Mouse (Mus musculus) kidney, postnatal 0 days (tissue): ENCODE results near the gene Rbms1. TPM values are rescaled to one million over a fixed set of nuclear protein-coding genes. Genes with fewer than 3 reads are reported as not detected.

ENCODE experiments used
- ATAC-seq: fragments of 200-750 bp; cut with Nextera tagmentation; replicated peaks from 2 replicates; pipeline ENCODE4 v1.8.0; 2017; ENCODE audit warnings: low read depth, moderate number of reproducible peaks, moderate TSS enrichment, moderate library complexity; ENCODE audit not compliant: low FRiP score
- DNase-seq: peaks from one replicate; pipeline ENCODE4 v3.0.0-alpha.2; 2016; ENCODE audit warnings: low spot score
- H3K27ac ChIP-seq: fragments of 300-500 bp; sonication (generic); 2 replicates; pipeline ENCODE4 v1.5.1; 2014; ENCODE audit warnings: mild to moderate bottlenecking
- H3K27me3 ChIP-seq: fragments of 300-500 bp; sonication (generic); 2 replicates; pipeline ENCODE4 v1.6.1; 2014; ENCODE audit warnings: low read length, mixed read lengths; ENCODE audit not compliant: insufficient read depth
- H3K36me3 ChIP-seq: fragments of 300-500 bp; sonication (generic); 2 replicates; pipeline ENCODE4 v1.6.1; 2014; ENCODE audit warnings: low read length, mixed read lengths; ENCODE audit not compliant: insufficient read depth
- H3K4me1 ChIP-seq: fragments of 300-500 bp; sonication (generic); replicated peaks from 2 replicates; pipeline ENCODE4 v1.6.1; 2014; ENCODE audit warnings: antibody characterized with exemption, low read length, mixed read lengths; ENCODE audit not compliant: insufficient read depth
- H3K4me2 ChIP-seq: fragments of 300-500 bp; sonication (generic); 2 replicates; pipeline ENCODE4 v1.6.1; 2014; ENCODE audit warnings: mild to moderate bottlenecking, low read length, moderate library complexity, mixed read lengths
- H3K4me3 ChIP-seq: fragments of 300-500 bp; sonication (generic); replicated peaks from 2 replicates; pipeline ENCODE4 v1.5.1; 2014; ENCODE audit warnings: low read depth, low read length
- H3K9ac ChIP-seq: fragments of 300-500 bp; sonication (generic); 2 replicates; pipeline ENCODE4 v1.6.1; 2014; ENCODE audit warnings: low read depth, low read length
- H3K9me3 ChIP-seq: fragments of 300-500 bp; sonication (generic); replicated peaks from 2 replicates; pipeline ENCODE4 v1.6.1; 2016; ENCODE audit warnings: low read length, inconsistent platforms, mixed read lengths
- CTCF ChIP-seq: IDR thresholded peaks from 2 replicates; pipeline ENCODE4 v1.5.1; 2016; ENCODE audit warnings: antibody characterized with exemption, low read depth, mild to moderate bottlenecking, moderate library complexity
- WGBS: fragments of 180-500 bp; shearing (Covaris S2); extraction: QIAGEN DNeasy Blood & Tissue Kit; methylation state at CpG from one replicate; pipeline ENCODE4 v1.1.7; 2014; 5-methylcytosine and 5-hydroxymethylcytosine counted together
- polyA plus RNA-seq: library from polyadenylated mRNA; unstranded; fragments of >200 nt; fragmentation: Nextera tagmentation; extraction: Ambion mirVana; gene quantifications from 2 replicates; pipeline ENCODE4 v1.2.1, GENCODE M21; 2015

Rbms1 gene
- polyA plus RNA-seq, 1 experiment from 2014 or later: 92.5 TPM

DNA sequence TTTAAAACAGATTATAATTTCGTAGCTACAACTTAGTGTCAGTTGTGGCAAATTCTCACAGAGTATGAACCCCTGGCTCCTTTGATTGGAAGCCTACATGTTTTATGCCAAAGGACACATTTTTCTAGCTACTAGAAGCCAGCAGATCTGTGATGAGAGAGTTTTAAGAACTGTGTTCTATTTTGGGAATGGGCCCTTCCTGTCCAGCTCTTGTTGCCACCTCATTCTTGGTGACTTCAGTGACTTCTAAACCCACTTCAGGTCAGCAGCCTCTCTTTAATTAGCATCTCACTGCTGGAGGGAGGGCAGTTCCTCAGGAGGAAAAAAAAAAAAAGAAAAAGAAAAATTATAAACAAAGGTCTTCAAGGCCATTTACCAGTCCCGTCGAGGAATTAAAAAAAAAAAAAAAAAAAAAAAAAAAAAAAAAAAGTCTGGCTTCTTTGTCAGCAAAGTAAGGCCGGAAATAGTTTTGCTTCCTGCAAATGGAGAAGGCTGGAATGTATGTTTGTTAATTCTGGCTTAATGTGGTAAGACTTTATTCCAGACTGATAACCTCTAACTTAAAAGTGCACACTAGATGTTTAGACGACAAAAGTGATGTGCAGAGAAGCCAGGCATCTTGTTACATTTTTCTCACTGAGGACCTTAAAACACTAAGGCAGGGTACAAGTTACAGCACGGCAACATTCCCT lies 60.4 kb downstream of the Rbms1 start:
- DNase-seq (peak; percentile 74), ATAC-seq (no peak)
- peak overlapping the region; percentile 25; the same call in 1 of the 2 replicates for H3K27ac ChIP-seq
- H3K4me3 ChIP-seq: no peak overlapping the region
- H3K9me3 ChIP-seq: no peaks in the 10 kb centered on the region
- TF ChIP-seq CTCF: no peak
- H3K4me2 ChIP-seq: no peak overlapping the region
- WGBS: 44% methylated on average over 6 of the region's 6 CpGs
- H3K9ac ChIP-seq: no peak overlapping the region
- no peaks in the 10 kb centered on the region for H3K27me3 ChIP-seq
- 0 out of 2 replicates have a peak, but pooled peaks cover 5% of the 10 kb centered on the region for H3K4me1 ChIP-seq
- no peaks in the 10 kb centered on the region for H3K36me3 ChIP-seq

GRCm38 (mm10) chr2:60901511-60901951 lies 61.5 kb downstream of the Rbms1 start:
- H3K27ac ChIP-seq: peak overlapping the region; percentile 78
- H3K36me3 ChIP-seq: no peaks in the 10 kb centered on the region
- 0 out of 2 replicates have a peak, but pooled peaks cover 5% of the 10 kb centered on the region for H3K4me1 ChIP-seq
- no peaks in the 10 kb centered on the region for H3K9me3 ChIP-seq
- peak overlapping the region; percentile 26 for H3K4me2 ChIP-seq
- TF ChIP-seq CTCF: no peak
- ATAC-seq (peak; percentile 40), DNase-seq (peak; percentile 81)
- H3K4me3 ChIP-seq: no peak overlapping the region
- 47% methylated on average over 15 of the region's 15 CpGs for WGBS
- H3K9ac ChIP-seq: no peak overlapping the region
- H3K27me3 ChIP-seq: no peaks in the 10 kb centered on the region

GRCm38 (mm10) chr2:60901013-60901412 lies 62.0 kb downstream of the Rbms1 start:
- ATAC-seq: no peak
- Histone ChIP-seq H3K4me1 (0 out of 2 replicates have a peak, but pooled peaks cover 5% of the 10 kb centered on the region), H3K4me3 (no peak overlapping the region), H3K27ac (no peak overlapping the region), H3K9me3 (no peaks in the 10 kb centered on the region), H3K27me3 (no peaks in the 10 kb centered on the region), H3K9ac (no peak overlapping the region), H3K36me3 (no peaks in the 10 kb centered on the region), H3K4me2 (peak overlapping the region; percentile 26; the same call in 1 of the 2 replicates)
- TF ChIP-seq CTCF: no peak
- no peak for DNase-seq
- 76% methylated on average over 6 of the region's 6 CpGs for WGBS

- peak overlapping the region; percentile 50; the same call in 1 of the 2 replicates for H3K27ac ChIP-seq
- no peak overlapping the region for H3K9ac ChIP-seq
- H3K9me3 ChIP-seq: no peaks in the 10 kb centered on the region
- peaks cover 13% of the 10 kb centered on the region; the same call in 1 of the 2 replicates for H3K4me1 ChIP-seq
- H3K4me2 ChIP-seq: no peak overlapping the region
- DNase-seq (peak; percentile 83), ATAC-seq (peak; percentile 46; the same call in 1 of the 2 replicates)
- H3K27me3 ChIP-seq: no peaks in the 10 kb centered on the region
- WGBS: 17% methylated on average over 1 of the region's 1 CpGs
- TF ChIP-seq CTCF: no peak
- H3K4me3 ChIP-seq: no peak overlapping the region
- no peaks in the 10 kb centered on the region for H3K36me3 ChIP-seq
Measured at GRCm38 (mm10) chr2:60893042-60893441, 70.0 kb downstream of the Rbms1 start.

GRCm38 (mm10) chr2:60883931-60884330 lies 79.1 kb downstream of the Rbms1 start:
- DNase-seq: no peak
- Histone ChIP-seq H3K9me3 (no peaks in the 10 kb centered on the region), H3K36me3 (no peaks in the 10 kb centered on the region), H3K4me3 (no peak overlapping the region), H3K4me2 (0 out of 2 replicates have a peak overlapping the region, but pooled peaks have one; percentile 2), H3K4me1 (peaks cover 10% of the 10 kb centered on the region), H3K27me3 (no peaks in the 10 kb centered on the region), H3K9ac (no peak overlapping the region), H3K27ac (peak overlapping the region; percentile 37; the same call in 1 of the 2 replicates)
- WGBS: 23% methylated on average over 4 of the region's 4 CpGs
- no peak for ATAC-seq
- no peak for TF ChIP-seq CTCF

GRCm38 (mm10) chr2:60883043-60883365 lies 80.0 kb downstream of the Rbms1 start:
- DNase-seq (no peak), ATAC-seq (no peak)
- H3K36me3 ChIP-seq: no peaks in the 10 kb centered on the region
- peaks cover 10% of the 10 kb centered on the region for H3K4me1 ChIP-seq
- no peaks in the 10 kb centered on the region for H3K9me3 ChIP-seq
- H3K9ac ChIP-seq: no peak overlapping the region
- TF ChIP-seq CTCF: no peak
- no peak overlapping the region for H3K27ac ChIP-seq
- H3K4me3 ChIP-seq: no peak overlapping the region
- H3K4me2 ChIP-seq: no peak overlapping the region
- 50% methylated on average over 3 of the region's 3 CpGs for WGBS
- no peaks in the 10 kb centered on the region for H3K27me3 ChIP-seq
